Mouse (Mus musculus): ENCODE results near the gene Tdp1. TPM values are rescaled to one million over a fixed set of nuclear protein-coding genes. Genes with fewer than 3 reads are reported as not detected.

The Tdp1 gene
- total RNA-seq, 2 experiments from 2014 or later, result 34.9 to 36.4 TPM

DNA sequence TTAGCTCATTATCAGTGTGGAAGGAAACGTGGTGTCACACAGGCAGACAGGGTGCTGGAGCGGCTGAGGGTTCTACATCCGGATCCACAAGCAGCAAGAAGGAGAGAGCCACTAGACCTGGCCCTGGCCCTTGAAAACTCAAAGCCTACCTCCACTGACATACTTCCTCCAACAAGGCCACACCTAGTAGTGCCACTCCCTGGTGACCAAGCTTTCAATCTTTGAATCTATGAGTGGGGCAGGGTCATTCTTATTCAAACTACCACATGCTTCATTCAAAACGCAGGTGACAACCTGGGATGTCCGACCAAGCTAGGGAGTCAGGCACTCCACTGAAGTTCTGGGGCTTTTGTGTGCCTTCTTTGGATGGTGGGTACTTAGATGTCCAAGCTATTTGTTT is 115.4 kb downstream of the Tdp1 start:
- DNase-seq (ENCODE audit: low spot score in 2 of 2), result no peak

DNA sequence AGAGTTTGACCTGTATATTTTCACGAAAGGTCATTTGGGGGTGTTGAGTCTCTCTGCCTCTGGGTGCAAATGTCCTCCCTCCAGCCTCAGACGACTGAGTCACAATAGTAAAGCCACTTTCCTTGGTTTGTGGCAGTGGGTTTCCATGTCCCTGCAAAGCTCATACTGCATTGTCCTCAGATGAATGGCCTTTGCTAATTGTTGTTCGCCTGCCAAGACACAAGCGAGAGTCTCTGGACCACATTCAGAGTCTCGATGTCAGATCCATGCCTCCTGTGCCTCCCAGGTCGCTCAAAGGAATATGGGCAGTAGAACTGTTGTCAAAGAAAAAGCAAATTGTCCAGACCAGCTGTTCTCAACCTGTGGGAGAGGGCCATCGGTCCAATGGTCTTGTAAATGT is 116.1 kb downstream of the Tdp1 start:
- no peak for DNase-seq (ENCODE audit: low spot score in 2 of 2)

DNA sequence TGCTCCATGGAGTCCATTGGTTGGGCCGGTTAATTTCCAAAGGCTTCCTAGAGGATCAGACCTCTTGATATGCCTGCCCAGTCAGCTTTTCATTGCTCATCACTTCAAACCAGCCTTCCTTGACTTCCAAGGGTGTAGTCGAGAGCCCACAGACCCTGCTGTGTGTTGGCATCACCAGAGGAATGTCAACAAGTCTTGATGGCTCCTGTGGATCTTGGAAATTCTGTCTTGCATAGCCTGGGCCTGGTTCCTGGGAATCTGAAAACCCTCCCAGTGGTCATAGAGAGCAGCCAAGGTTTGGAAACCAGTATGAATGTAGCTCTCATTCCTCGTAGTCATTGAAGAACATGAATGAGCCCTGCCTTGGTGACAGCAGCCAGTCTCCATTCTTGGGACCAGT is 116.9 kb downstream of the Tdp1 start:
- DNase-seq (ENCODE audit: low spot score in 2 of 2), result no peak

- DNase-seq (ENCODE audit: low spot score in 2 of 2), result no peak
Observed at GRCm38 (mm10) chr12:100001910-100002309, 117.6 kb downstream of the Tdp1 start.

DNA sequence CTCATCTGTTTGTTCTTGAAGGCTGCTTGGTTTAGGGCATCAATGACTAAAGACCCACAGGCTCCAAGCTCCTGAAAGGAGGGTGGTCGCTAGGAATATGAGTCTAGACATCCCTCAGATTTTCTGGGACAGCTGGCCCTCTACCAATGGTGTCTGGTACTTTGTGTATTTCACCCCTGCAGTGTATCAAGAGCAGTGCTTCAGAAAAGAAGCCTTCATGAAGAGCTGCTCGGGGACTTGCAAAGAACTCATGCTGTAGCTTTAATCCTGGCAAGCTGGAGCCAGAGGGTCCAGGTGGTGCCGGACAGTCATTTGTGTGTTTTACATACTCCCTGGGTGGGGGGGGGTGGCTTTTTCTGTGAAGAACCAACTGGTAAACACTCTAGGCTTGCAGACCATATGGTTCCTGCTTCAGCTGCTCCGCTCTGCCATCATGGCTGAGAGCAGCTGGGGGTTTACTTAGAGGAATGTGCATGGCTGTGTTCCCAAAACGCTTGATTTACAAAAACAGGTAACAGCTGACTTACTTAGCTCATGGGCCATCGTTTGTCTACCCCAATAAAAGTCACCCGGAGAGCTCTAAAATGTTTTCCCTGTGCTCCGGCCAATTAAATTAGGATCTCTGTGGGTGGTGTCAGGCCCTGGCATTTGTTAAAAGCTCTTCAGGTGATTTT is 118.7 kb downstream of the Tdp1 start:
- no peak for DNase-seq (ENCODE audit: low spot score in 2 of 2)

Small RNA genes within 50 kb of the gene (microRNA-seq; reads per million reads assigned to microRNA genes)
- gene Gm23291, result 0 reads per million in 2 experiments

Other genes with a start within 250 kb of the Tdp1 start
- 1 to 10 TPM in 1 of 2 experiments, under 1 TPM in 1; 0.94 to 1.2 TPM for gene Efcab11, start 78 bp upstream of the Tdp1 start, total RNA-seq (2021)
- gene Kcnk13, start 80.0 kb downstream of the Tdp1 start, total RNA-seq (2021), result 1 to 10 TPM; 3.3 to 3.7 TPM
- gene Psmc1, start 225.6 kb downstream of the Tdp1 start, total RNA-seq (2021), result 100 to 1,000 TPM; 207 to 211 TPM

All from layer of hippocampus, postnatal 10 days (tissue).